Mouse (Mus musculus): ENCODE measurements around the gene Rae1.

- TF ChIP-seq POLR2A (IDR thresholded peaks at IDR 0.05; ENCODE audit: borderline replicate concordance, extremely low read depth, insufficient read depth, insufficient read length, poor library complexity, severe bottlenecking), result no peak
- no peak for TF ChIP-seq CTCF (IDR thresholded peaks at IDR 0.05; ENCODE audit: borderline replicate concordance, extremely low read depth, insufficient read depth, insufficient read length)
Observed at GRCm38 (mm10) chr2:173035653-173036052, 35.7 kb downstream of the Rae1 start.

All from brain, embryonic 14.5 days (tissue).